Mouse (Mus musculus): ENCODE data around the gene Trp53rka.
A peak's percentile ranks its signal among the peaks of the same experiment; 100 is the strongest.

Trp53rka gene

DNA sequence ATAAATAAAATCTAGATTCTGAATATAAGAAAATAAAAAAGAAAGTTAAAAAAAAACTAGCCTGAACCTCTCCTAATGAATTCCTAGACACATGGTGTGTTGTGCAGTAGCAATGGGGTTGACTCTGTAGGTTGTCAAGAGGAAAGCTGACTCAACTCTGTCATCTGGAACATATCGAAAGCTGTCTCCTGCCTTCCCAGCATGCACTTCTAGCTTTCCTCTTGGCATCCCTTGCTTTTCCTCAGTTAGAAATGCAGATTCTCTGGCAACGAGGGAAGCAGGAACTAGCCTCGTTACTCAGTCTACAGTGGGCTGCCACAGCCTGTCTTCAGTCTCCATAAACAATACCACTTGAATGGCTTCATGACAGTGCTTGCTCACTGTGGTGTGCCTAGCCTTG lies 7.3 kb downstream of the Trp53rka start:
- DNase-seq (ENCODE audit: low spot score): no peak

DNA sequence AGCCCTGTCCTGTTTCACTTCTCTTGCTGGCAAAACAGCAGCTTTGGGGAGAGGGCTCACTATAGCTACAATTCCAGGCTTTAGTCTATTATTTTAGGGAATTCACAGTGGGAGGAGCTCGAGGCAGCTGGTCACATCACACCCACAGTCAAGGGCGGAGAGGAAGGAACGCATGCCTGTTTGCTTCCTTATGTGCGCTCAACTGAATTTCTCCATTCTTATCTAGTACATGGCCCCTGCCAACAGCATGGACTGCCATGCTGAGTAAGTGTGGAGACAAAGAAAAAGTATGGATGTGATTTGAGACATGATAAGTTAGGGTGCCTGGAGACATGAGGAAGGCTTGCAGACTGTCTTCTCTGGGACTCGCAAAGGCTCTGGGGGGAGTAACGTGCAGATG lies 9.0 kb downstream of the Trp53rka start:
- DNase-seq (ENCODE audit: low spot score): no peak

DNA sequence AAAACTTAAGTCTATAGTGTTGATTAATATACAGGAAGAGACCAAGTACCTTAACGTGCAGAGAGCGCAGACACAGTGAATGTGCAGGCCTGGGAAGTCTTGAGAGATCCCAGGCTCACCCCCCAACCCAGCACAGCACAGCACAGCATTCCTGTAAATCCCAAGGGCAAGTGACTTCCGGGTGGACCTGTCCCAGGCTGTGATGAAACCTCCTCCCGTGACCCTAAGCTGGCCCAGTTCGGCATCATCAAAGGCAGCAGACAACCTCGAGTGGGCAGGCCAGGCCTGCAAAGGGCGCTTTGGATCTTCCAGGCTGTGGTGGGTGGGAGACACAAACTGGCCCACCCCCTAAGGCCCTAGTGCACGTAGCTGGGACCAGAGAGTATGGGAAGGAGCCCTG lies 11.1 kb downstream of the Trp53rka start:
- DNase-seq (ENCODE audit: low spot score): no peak

DNA sequence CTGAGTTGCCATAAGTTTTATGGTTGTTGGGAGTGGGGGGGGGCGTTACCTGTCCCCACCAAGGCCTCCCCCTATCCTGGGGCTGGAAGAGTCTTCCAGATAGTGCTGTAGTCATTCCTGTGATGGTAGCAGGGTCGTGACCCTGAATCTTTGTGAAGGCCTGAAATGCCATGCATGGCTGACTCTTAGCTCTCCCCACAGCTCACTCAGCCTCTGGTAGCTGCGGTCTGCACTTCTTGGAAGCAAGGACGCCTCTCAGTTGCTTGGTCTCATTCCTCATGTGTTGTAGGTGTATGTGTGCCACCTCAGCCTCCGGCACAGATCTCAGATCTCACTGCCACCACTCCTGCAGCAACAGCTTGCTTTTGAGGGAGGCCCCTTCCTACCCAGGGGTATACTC lies 17.3 kb downstream of the Trp53rka start:
- no peak for DNase-seq (ENCODE audit: low spot score)

DNA sequence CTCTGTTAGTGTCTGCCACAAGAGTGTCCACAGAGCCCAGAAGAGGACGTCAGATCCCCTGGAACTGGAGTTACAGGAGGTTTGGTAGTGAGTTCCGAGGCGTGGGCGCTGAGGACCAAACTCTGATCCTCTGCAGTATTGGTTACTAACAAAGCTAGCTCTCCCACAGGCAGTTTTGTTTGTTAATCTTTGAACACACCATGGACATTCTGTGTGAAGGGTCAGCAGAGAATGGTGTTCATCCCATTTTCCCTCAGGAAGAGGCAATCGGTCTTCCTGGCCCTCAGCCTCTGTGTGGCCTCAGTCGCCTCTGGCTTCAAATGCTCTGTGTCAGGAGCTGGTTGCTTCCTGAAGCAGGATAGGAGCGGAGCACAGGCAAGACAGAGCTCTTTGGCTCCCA lies 17.7 kb downstream of the Trp53rka start:
- no peak for DNase-seq (ENCODE audit: low spot score)

DNA sequence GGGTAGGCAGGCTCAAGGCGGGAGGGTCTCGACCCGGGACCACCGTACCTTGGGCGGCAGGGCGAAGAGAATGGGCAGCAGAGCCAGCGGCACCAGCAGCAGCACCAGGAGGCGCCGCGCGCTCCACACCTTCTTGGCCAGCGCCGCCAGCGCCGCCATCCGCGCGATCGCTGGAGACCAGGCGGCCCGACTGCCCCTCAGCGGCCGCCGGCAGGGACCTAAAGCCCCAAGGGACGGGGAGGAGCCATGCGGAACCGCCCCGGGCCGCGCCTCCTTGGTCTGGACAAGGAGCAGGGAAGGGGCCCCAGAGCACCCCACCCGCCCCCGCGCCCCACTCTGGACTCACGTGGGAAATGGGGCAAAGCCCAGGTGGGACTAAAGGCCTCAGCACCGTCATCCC lies 20.1 kb downstream of the Trp53rka start, which contains the start of gene Slc13a3:
Gene Slc13a3 (minus strand): TSS at position 228 of the 400 bp plus-strand sequence.
- DNase-seq (ENCODE audit: low spot score): peak; percentile 61

DNA sequence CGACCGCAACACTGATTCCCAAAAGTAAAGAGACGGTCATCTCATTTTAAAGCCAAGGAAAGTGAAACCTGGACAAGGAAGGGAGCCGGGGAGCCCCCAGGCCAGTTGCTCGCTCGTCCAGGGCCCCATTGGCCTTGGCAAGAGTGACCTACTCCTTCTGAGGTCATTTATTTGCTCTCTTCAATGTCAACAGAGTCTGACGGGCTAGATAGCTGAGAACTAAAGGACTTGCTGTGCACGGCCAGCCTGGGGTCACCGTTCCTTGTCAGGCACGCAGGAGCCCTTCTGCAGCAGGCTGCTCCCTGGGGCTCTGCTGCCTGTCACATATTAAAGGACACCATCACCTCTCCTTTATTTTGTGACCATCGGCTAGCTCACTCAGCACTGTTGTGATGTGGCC lies 21.2 kb downstream of the Trp53rka start:
- no peak for DNase-seq (ENCODE audit: low spot score)

DNA sequence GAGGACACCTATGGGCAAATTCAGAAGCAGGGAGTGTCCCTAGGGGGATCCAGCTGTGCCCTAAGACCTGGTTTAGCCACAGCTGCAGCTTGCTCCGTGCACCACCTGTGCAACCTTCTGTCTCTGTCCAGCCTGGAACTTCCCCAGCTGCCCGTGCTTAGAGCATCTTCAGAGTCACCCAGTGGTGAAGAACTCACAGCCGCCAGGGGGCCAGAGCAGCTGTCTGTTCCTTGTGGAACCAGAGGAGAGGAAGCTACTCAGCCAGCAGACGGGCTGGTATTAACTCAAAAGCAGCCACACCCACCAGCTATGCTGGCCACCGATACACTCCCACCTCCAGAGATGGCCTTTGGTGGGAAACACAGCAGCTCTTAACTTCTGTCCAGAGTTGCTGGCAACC lies 23.0 kb downstream of the Trp53rka start:
- DNase-seq (ENCODE audit: low spot score): peak; percentile 55

DNA sequence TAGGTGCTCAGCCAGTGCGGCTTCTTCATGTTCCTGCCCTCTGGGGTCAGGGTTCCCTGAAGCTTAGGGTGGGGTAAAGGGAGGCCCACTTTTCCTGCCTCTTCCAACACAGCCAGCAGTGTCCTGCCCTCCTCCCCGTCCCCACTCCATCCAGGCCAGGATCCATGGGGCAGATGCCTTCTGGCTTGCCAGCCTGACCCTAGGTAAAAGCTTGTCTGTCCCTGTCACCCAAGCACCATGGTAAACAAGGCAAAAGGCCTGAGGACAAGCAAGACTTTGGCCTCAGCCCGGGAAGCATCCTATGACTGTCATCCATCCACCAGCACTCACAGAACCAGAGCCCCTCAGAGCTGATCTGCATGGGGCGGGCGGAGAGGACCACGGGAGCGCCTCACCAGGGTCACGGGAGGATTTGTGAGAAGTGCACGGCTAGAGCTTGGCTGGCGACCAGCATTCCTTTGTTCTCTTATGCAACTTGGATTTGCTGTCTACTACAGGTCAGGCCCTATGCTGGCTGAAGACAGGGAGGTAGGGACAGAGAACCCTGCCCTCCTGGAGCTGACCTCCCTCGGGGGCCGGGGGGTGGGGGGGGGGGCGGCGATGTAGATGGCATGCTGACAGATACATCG lies 25.2 kb downstream of the Trp53rka start:
- DNase-seq (ENCODE audit: low spot score): no peak

DNA sequence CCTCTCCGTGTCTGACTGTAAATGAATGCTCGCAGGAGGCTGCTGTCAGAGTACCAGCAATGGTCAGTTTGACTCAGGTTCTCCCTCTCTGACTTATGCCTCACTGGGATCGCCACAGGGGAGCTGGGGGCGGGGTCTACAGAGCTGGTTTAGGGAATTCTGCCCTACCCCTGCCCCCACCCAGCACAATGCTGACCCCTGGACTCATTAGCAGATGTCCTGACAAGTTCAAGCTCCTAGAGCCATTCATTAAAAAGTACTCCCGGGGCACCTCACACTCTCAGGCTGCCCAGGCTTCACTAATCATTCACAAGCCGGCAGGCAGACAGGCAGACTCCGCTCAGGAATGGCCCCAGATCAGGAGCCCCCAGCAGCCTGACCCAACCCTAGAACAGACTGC lies 33.5 kb downstream of the Trp53rka start:
- DNase-seq (ENCODE audit: low spot score): peak; percentile 59

DNA sequence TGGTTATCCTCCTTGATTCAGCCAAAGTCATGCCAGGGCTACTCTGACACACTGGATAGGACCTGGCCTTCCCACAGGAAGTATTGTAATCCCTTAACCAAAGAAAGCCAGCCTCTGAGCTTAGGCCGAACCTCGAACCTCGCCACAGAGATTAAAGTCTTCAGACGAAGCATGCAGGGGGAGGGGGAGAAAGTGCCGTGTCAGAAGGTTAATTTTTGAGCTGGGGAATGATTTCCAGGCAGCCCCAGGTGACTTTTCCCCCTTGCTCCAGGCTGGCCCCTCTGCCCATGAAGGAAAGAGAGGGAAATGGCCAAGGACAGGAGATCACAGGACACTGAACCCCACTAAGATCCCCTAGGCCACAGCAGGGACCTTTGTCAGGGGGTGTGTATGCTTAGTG lies 34.9 kb downstream of the Trp53rka start:
- no peak for DNase-seq (ENCODE audit: low spot score)

DNA sequence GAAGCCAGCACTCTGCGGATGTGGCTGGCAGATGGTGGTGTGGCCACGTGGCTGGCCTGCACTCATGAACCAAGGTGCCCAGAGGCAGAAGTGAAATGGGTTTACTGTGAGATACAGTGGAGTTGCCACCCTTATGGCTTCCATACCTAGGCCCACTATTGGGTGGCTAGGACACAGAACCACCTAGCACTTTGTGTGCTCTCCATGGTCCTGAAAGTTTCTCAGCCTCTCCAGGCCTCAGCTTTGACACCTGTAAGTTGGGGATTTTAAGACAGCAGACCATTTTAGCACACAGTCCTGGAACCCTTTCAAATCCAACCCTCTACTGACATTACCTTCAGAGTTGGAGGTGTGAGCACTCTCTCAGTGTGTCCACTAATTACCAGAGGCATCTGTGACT lies 36.4 kb downstream of the Trp53rka start:
- DNase-seq (ENCODE audit: low spot score): no peak

DNA sequence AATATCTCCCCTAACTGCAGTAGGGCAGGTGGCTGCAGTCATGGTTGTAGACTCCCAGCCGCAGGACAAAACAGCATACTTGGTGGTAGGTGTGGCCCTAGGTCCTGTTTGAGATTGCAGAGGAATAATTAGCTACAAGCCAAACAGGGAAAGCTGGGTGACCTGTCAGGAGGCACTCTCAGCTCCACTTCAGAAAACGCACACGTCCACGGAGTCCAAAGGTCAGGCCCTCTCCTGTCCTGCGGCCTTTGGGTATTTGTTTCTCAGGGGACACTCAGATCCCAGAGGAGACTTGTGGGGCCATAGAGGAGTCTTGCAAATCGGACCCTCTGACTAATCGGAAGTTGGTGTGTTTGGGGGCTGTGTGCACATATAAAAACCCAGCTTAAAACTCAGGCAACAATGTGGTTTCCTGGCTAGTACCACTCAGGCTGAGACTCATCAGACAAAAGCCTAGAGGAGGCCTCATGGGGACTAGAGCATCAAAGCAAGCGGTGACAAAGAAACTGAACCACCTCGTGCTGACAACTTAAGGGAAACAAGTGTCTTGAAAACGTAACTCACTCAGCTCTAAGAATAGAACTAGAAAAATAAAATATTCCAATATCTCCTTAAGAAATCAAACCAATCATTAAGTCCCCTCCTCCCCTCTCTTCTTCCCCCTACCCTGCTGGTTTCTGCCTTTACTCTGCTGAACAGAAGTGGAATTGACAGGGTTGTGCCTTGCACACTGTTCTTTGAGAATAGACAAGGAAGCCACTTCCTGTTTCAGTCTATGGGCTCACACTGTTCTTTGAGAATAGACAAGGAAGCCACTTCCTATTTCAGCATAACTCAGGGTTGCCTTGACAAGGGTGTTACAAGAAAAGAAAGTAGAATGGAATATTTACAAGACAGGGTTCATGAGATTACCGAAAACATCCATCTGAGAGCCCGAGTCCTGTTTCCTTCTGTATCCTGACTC lies 40.1 kb downstream of the Trp53rka start:
- no peak for DNase-seq (ENCODE audit: low spot score)

DNA sequence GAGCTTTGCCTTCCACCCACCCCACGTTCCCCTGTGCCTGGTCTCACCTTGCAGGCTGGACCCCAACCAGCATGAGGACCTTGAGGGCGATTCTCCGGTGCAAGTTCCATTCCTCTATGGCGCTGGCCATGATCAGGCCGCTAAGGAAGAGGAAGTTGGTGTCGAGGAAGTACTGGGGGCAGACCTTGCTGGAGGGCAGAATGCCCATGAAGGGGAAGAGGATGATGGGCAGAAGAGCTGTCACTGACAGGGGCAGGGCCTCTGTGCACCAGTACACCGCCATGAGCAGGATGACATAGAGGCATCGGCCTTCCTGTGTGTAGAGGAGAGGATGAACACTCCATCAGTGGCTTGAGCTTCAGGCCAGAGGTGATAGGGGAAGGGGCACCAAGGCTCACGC lies 44.6 kb downstream of the Trp53rka start:
- no peak for DNase-seq (ENCODE audit: low spot score)

DNA sequence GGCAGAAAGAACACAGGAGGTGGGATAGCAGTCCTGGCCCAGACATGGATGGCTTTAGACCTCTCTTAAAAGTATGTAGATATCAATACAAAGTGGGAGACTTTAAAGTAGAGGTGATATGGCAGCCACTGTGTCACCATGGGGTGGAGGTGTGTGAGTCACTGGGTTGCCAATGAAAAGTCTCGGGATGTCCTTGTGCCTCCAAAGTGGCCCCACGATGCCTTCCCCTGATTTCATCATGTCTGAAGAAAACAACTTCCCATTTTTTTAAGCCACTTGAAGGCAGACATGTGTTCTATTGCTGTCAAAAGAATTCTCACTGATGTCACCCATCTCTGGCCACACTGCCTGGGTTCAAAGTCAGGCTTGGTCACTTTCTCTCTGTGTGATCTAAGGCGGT lies 48.3 kb downstream of the Trp53rka start:
- no peak for DNase-seq (ENCODE audit: low spot score)

DNA sequence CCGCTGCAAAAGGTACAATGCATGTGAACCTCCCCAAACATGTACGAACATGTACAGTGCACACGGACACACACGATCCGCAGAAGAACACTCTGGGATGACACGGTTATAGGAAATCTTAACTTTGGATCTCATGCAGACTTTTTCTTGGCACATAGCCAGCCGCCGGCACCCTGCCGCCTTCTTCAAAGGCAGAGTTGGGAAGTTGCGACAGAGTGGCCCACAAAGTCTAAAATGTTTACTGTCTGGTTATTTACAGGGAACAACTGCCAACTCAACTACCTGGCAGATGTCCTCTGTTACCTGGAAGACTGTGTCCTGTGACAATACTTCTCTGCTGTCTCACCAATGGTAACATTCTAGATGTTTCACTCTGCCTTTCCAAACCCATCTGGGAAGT lies 50.1 kb downstream of the Trp53rka start:
- DNase-seq (ENCODE audit: low spot score): no peak

DNA sequence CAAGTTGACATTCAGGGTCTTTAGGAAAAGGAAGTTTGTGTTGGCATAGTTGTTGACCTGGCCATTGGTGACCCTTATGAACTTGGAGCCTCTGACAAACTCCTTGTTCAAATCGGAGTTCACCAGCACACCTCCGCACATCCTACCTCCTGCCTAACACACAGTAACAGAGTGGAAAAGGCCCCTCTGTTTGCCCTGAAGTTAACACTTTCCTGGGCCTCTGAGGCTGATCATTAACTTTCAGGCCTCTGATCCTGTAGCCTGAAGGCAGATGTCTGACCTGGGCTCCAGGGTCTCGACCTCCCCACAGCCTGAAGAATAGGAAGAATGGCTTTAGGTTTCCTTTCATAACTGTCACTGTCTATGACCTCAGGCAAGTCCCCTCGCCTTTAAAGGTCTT lies 51.5 kb downstream of the Trp53rka start:
- DNase-seq (ENCODE audit: low spot score): no peak

Data from retina, embryonic 14.5 days (tissue).